18 mouse cellular contexts compared by ENCODE assay signal in genomic region chr9:14772074-14772473, GRCm38 (mm10). TPM values are rescaled to one million over a fixed set of nuclear protein-coding genes. Genes with fewer than 3 reads are reported as not detected.
"Had no signal": no experiment of that assay in that cellular context is flagged by ENCODE, and none has a peak within 500 bp of the region (broad histone marks: within the 10 kb centered on the region; RNA-seq: fewer than 3 reads in every experiment).

No protein-coding gene starts in this region.

- ATAC-seq: liver, postnatal 0 days; midbrain, embryonic 13.5 days had no signal

- DNase-seq: kidney, adult 8-10 months; kidney, postnatal 36 days; layer of hippocampus, adult 9-11 months; liver; liver, embryonic 13.5 days; liver, postnatal 0 days; lung, postnatal 14 days; right cerebral cortex, postnatal 4 days; spleen, adult 18-20 months; thymus, postnatal 14 days had no signal

RNA-seq across cellular contexts. Expression of gene 1700012B09Rik, which starts 1.2 kb away (rescaled TPM):
- total RNA-seq: left cerebral cortex, postnatal 36 days had no signal
- polyA plus RNA-seq: kidney, postnatal 0 days; limb, embryonic 12.5 days; liver, embryonic 13.5 days; liver, postnatal 0 days; macrophage; neural tube, embryonic 11.5 days; stomach, embryonic 14.5 days had no signal

RNA-seq across cellular contexts. Expression of gene Piwil4, which starts 31.5 kb away (rescaled TPM):
- total RNA-seq: layer of hippocampus, adult 18-20 months; left cerebral cortex, postnatal 36 days had no signal
- polyA plus RNA-seq: limb, embryonic 12.5 days had no signal
